8 mouse cellular contexts compared by ENCODE assay signal in the genomic region with DNA sequence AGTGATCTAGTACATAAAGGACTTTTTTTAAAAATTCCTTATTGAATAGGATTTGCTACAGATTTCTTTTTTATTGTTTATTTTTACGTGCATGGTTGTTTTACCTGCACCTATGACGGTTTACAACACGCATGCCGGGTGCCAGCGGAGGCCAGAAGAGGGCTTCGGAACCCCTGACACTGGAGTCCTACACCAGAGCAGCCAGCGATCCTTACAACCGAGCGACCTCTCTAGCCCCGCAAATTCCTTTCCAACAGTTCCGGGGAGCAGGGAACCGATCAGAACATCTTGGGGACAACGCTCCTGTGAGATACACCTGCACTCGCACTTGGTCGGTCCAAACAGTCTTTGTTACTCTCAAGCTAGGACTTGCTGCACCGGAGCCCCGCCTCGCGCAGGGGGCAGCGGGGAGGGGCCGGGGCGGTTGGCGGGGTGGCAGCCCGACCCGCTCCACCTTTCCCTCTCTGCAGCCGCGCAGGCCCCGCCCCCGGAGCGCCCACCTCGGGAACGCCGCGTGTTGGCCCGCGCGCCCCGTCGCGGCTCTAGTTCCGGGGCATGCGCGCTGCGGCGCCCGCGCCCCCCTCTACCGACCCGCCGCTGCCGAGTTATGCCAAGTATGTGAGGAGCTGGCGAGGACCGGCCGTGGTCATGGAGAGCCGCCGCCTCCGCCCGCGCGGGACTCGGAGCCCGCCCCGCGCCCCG. TPM values are rescaled to one million over a fixed set of nuclear protein-coding genes. Genes with fewer than 3 reads are reported as not detected.
DNase-seq lines count a peak whose midpoint lies in the region; ATAC-seq and TF ChIP-seq lines count a peak whose summit lies in the region.

Syde2 (plus strand) TSS at position 603 of the 702 bp plus-strand sequence.

- peaks cover 0 to 13% of the 10 kb centered on the region in 2 experiments; a peak in 2 of 4 replicates for H3K36me3 ChIP-seq in MEL (ENCODE audit: control insufficient read depth in 1 of 2, insufficient read depth in 2 of 2, low read length in 2 of 2)
- H3K36me3 ChIP-seq in hindbrain, embryonic 14.5 days (replicated peaks; ENCODE audit: control insufficient read depth, insufficient read depth), result no peaks in the 10 kb centered on the region

- no peaks in the 10 kb centered on the region for H3K9me3 ChIP-seq in MEL (replicated peaks; ENCODE audit: insufficient read depth, low read length)
- no peaks in the 10 kb centered on the region for H3K9me3 ChIP-seq in hindbrain, embryonic 14.5 days (ENCODE audit: control insufficient read depth, low read length)

- H3K79me2 ChIP-seq in MEL (ENCODE audit: control insufficient read depth, insufficient read depth, low read length, poor library complexity), result peaks cover 37% of the 10 kb centered on the region

- no peak for TF ChIP-seq CTCF in MEL (IDR thresholded peaks at IDR 0.05 in 2 of 3, conservative IDR thresholded peaks at IDR 0.05 in 1 of 3; ENCODE audit: control insufficient read depth in 1 of 3, insufficient read depth in 1 of 3, low read depth in 2 of 3, low read length in 3 of 3, poor library complexity in 1 of 3, severe bottlenecking in 1 of 3)

- DNase-seq in MEL (ENCODE audit: low read depth, low spot score), result peak; percentile 81
- peak; percentile 4 for DNase-seq in cerebellum, adult 8-10 months
- peak; percentile 68 for DNase-seq in gastrocnemius, adult 18-20 months (ENCODE audit: low spot score)
- peak; percentile 73 for DNase-seq in hindbrain, embryonic 14.5 days (ENCODE audit: low spot score)
- peak; percentile 61 to 62 for DNase-seq in layer of hippocampus, postnatal 36 days
- DNase-seq in lung, postnatal 14 days, result peak; percentile 89
- peak; percentile 43 for DNase-seq in retina, postnatal 7 days (ENCODE audit: low read depth, low spot score)
- DNase-seq in urinary bladder, postnatal 4 days (ENCODE audit: low spot score in 2 of 2), result peak; percentile 82 to 86

- peak within 1 kb of the TSS; percentile 65 for H3K27ac ChIP-seq in MEL (ENCODE audit: control insufficient read depth, low read depth, low read length)
- no peak within 1 kb of the TSS for H3K27ac ChIP-seq in hindbrain, embryonic 14.5 days

- TF ChIP-seq EP300 in MEL (IDR thresholded peaks at IDR 0.05; ENCODE audit: low read depth in 1 of 2, low read length in 2 of 2), result no peak

- H3K4me1 ChIP-seq in MEL (ENCODE audit: control insufficient read depth in 1 of 2, insufficient read depth in 2 of 2, low read length in 2 of 2), result peaks cover 5 to 9% of the 10 kb centered on the region in 2 experiments; a peak in 3 of 4 replicates
- no peaks in the 10 kb centered on the region for H3K4me1 ChIP-seq in hindbrain, embryonic 14.5 days (replicated peaks; ENCODE audit: control insufficient read depth, insufficient read depth, low read length)

- peak within 1 kb of the TSS; percentile 74 to 84 for H3K4me3 ChIP-seq in MEL (ENCODE audit: control insufficient read depth in 1 of 2, insufficient read depth in 1 of 2, low read depth in 2 of 2, low read length in 2 of 2)
- peak within 1 kb of the TSS; percentile 67 for H3K4me3 ChIP-seq in hindbrain, embryonic 14.5 days (replicated peaks; ENCODE audit: low read length)

- peak; percentile 88 for ATAC-seq in hindbrain, embryonic 14.5 days (ENCODE audit: low FRiP score)

- peak; percentile 39 to 46; a peak in 1 of 4 replicates for TF ChIP-seq POLR2A in MEL (IDR thresholded peaks at IDR 0.05; ENCODE audit: control insufficient read depth in 1 of 2, insufficient read depth in 1 of 2, low read depth in 1 of 2, low read length in 2 of 2, poor library complexity in 1 of 2)

- peak within 1 kb of the TSS; percentile 96 for H3K9ac ChIP-seq in MEL (ENCODE audit: control insufficient read depth, low read depth, low read length, poor library complexity, severe bottlenecking)
- H3K9ac ChIP-seq in hindbrain, embryonic 14.5 days, result peak within 1 kb of the TSS; percentile 63

- under 1% methylated on average over 60 of the region's 65 CpGs for WGBS in hindbrain, embryonic 14.5 days

- peaks cover 0 to 3% of the 10 kb centered on the region in 2 experiments; a peak in 1 of 4 replicates for H3K27me3 ChIP-seq in MEL (ENCODE audit: control insufficient read depth in 1 of 2, insufficient read depth in 2 of 2, low read length in 2 of 2)
- H3K27me3 ChIP-seq in hindbrain, embryonic 14.5 days (ENCODE audit: control insufficient read depth, insufficient read depth, low read length), result peaks cover 16% of the 10 kb centered on the region

- peak within 1 kb of the TSS; percentile 73 for H3K4me2 ChIP-seq in hindbrain, embryonic 14.5 days (replicated peaks)

- TF ChIP-seq RAD21 in MEL (IDR thresholded peaks at IDR 0.05; ENCODE audit: low read depth, low read length), result no peak

TF ChIP-seq in MEL, 35 proteins besides CTCF, POLR2A, EP300 and RAD21:
- TF ChIP-seq ZC3H11A (IDR thresholded peaks at IDR 0.05; ENCODE audit: low read depth, low read length) (no peak), USF1 (IDR thresholded peaks at IDR 0.05; ENCODE audit: low read depth, low read length) (no peak), MAZ (IDR thresholded peaks at IDR 0.05; ENCODE audit: low read depth, low read length) (peak; percentile 66; the same call in 1 of the 2 replicates), UBTF (IDR thresholded peaks at IDR 0.05; ENCODE audit: borderline replicate concordance, insufficient read depth, low read depth, low read length) (no peak), MAX (IDR thresholded peaks at IDR 0.05; ENCODE audit: low read length) (peak; percentile 23), NELFE (IDR thresholded peaks at IDR 0.05; ENCODE audit: low read depth, low read length) (peak; percentile 56; the same call in 1 of the 2 replicates), HCFC1 (IDR thresholded peaks at IDR 0.05; ENCODE audit: low read depth, low read length) (peak; percentile 59; the same call in 1 of the 2 replicates), TCF12 (IDR thresholded peaks at IDR 0.05; ENCODE audit: low read depth, low read length) (peak; percentile 26; the same call in 1 of the 2 replicates), NRF1 (IDR thresholded peaks at IDR 0.05; ENCODE audit: insufficient read depth, low read depth, low read length, poor library complexity, severe bottlenecking) (peak; percentile 78)

RNA-seq across cellular contexts. Expression of gene Syde2, which starts in this region (rescaled TPM):
- total RNA-seq in MEL (2012; rRNA removed), result 24.1 and 25.4 TPM in 2 replicates
- 10 to 100 TPM in 1 of 2 experiments, not detected in 1; 12.4 TPM for polyA plus RNA-seq in MEL (2012; ENCODE audit: insufficient read depth in 1 of 2, insufficient read length in 2 of 2, low read depth in 1 of 2, low replicate concordance in 2 of 2, missing spikeins in 1 of 2)
- under 1 TPM; 0.73 to 0.93 TPM for total RNA-seq in gastrocnemius, adult 18-20 months (2021)
- polyA plus RNA-seq in hindbrain, embryonic 14.5 days (2014; fragmentation: Nextera tagmentation; extraction: Ambion mirVana), result 0.41 and 0.81 TPM in 2 replicates
- total RNA-seq in layer of hippocampus, postnatal 36 days (2021), result 1 to 10 TPM; 3.6 to 4.0 TPM

Comparison
In these comparisons a context has a peak if more than half of its experiments do, and no peak if none do; other contexts are left out.
1. Peak in DNase-seq in gastrocnemius, adult 18-20 months; RNA of the gene not detected or under 1 TPM.
2. Peak in DNase-seq, ATAC-seq, H3K4me3 ChIP-seq, H3K9ac ChIP-seq and H3K4me2 ChIP-seq in hindbrain, embryonic 14.5 days; RNA of the gene not detected or under 1 TPM.
3. DNase-seq: peak in every context shown above with its lines; median percentile 89 in lung, postnatal 14 days; 84 in urinary bladder, postnatal 4 days; 81 in MEL; 73 in hindbrain, embryonic 14.5 days; 68 in gastrocnemius, adult 18-20 months; 62 in layer of hippocampus, postnatal 36 days; 43 in retina, postnatal 7 days; 4 in cerebellum, adult 8-10 months.